Mouse (Mus musculus) frontal cortex, postnatal 25 days (tissue): Measurements from ENCODE around the gene Ankrd65.

Source experiments
- DNase-seq, 2 experiments: peaks; one replicate each; pipeline ENCODE4 v3.0.0; 2022; ENCODE audit warnings: low spot score in 2 of 2

Gene Ankrd65

DNA sequence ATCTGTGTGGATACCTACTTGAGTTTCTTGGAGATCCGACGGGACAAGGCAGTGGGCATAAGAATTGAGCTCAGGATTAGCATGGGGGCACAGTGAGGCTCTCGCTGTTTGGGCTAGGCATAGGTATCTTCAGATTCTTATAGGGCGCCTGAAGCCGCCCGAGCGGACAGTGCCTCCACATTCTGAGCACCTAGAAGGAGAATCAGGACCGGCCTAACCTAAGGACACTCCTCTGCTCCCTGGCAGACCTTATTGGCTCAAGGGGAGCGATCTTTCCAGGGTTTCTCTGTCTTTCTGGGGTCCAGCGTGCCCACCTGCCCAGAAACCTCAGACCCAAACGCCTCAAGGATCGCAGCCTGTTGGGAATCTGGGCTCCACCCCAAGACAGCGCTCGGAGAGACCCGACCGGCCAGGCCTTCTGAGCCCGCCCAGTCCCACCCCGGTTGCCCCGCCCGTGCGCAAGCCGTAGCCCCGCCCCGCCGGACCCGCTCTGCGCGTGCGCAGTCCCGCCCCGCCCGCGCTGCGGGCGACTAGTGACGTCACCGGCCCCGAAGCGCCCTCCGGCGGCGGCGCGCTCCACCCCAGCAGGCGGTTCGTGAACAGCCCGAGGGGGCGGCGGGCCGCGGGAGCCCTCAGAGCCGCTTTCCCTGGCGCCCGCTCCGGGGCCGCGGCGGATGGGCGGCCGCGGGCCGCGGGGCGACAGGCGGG is 56.8 kb downstream of the Ankrd65 start, which contains the start of gene Dvl1:
Gene Dvl1, plus strand, starts transcription at position 532 of the 708 bp plus-strand sequence.
- peak; percentile 84 to 93 for DNase-seq

DNA sequence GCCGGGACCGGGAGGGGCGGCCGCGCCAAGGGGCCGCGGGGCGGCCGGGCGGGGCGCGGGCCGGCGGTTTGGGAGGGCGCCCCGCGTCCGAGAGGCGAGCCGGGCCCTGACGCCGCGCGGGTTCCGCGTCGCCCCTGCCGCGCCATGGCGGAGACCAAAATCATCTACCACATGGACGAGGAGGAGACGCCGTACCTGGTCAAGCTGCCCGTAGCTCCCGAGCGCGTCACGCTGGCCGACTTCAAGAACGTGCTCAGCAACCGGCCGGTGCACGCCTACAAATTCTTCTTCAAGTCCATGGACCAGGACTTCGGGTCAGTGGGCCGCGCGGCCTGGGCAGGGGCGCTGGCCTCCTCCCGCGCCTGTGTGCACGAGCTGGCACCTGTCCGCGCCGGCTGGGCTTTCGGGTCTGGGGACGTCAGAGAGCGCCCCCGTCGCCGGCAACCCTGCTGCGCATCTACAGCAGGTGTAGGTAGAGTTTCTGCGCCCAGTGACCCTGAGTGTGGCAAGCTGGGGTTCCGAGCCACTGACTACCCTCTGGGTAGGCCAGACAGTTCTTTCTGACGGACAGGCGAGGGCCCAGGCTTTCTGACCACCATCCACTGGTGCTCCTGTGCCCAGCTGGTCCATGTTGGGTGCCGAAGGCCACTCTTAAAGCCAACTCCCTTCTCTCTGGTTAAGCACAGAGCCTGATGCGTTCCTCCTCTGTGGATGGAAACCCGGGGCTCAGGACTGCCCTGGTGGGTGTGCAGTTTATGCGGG is 57.5 kb downstream of the Ankrd65 start:
- no peak for DNase-seq

GRCm38 (mm10) chr4:155848434-155849095 is 58.3 kb downstream of the Ankrd65 start:
- DNase-seq, result no peak
